Mouse (Mus musculus) C2C12 (cell line): ENCODE results near the gene Gm30083.

ENCODE experiments used
- CEBPB ChIP-seq: IDR thresholded peaks from one replicate; pipeline ENCODE4 v1.6.1; 2011; ENCODE audit warnings: low read depth, mild to moderate bottlenecking, control low read depth, moderate library complexity
- CTCF ChIP-seq: IDR thresholded peaks from one replicate; pipeline ENCODE4 v1.5.1; 2011; ENCODE audit not compliant: control insufficient read depth, insufficient read depth, insufficient read length
- MAX ChIP-seq: IDR thresholded peaks from one replicate; pipeline ENCODE4 v1.6.1; 2011; ENCODE audit warnings: mild to moderate bottlenecking, control low read depth
- MYOD1 ChIP-seq: IDR thresholded peaks from one replicate; pipeline ENCODE4 v1.6.1; 2011; ENCODE audit warnings: low read depth; ENCODE audit not compliant: control insufficient read depth, insufficient read length
- USF1 ChIP-seq: IDR thresholded peaks from one replicate; pipeline ENCODE4 v1.6.1; 2011; ENCODE audit warnings: low read depth, mild to moderate bottlenecking, control low read depth, moderate library complexity

DNA sequence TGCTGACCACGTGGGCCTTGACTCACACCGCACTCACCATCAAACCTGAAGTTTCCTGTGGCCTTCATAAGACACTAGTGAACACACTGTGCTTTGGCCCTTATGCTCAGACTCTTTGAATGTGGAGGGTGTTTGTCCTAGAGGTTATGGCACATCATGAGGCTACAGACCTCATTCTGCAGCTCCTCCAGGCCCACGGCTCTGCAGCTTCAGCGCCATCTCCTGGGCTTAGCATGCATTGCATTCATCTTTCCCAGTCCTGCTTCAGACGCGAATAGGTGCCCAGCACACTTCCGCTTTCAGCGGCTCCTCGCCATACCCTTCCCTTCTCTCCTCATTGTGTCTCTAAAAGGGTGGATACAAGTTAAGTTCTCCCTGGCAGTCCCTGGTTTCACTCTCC is 75.9 kb downstream of the Gm30083 start:
- TF ChIP-seq CTCF: peak; percentile 24
- no peak for TF ChIP-seq MAX
- no peak for TF ChIP-seq CEBPB
- TF ChIP-seq USF1: no peak
- TF ChIP-seq MYOD1: no peak
